Mouse (Mus musculus): ENCODE measurements around the gene Gm10477.
"Not testable (repeated sequence)": the region's sequence is repeated elsewhere in the genome, so short reads cannot be mapped to it uniquely, and the experiment has no call there.

Gene Gm10477

GRCm38 (mm10) chrX:56524442-56524841 lies at the start of gene Gm10477:
Gene Gm10477 (plus strand): TSS chrX:56524742.
- not testable (repeated sequence) for DNase-seq (ENCODE audit: low read depth)

- DNase-seq (ENCODE audit: low read depth), result no peak
Measured at GRCm38 (mm10) chrX:56477553-56477952, 47.0 kb upstream of the Gm10477 start.

GRCm38 (mm10) chrX:56481906-56482305 lies 42.6 kb upstream of the Gm10477 start:
- no peak for DNase-seq (ENCODE audit: low read depth)

- DNase-seq (ENCODE audit: low read depth), result peak; percentile 82
Measured at GRCm38 (mm10) chrX:56489758-56490157, 34.8 kb upstream of the Gm10477 start.

GRCm38 (mm10) chrX:56497241-56497640 lies 27.3 kb upstream of the Gm10477 start:
- DNase-seq (ENCODE audit: low read depth), result no peak

- DNase-seq (ENCODE audit: low read depth), result peak; percentile 55
Measured at GRCm38 (mm10) chrX:56531266-56531665, 6.7 kb downstream of the Gm10477 start.

- DNase-seq (ENCODE audit: low read depth), result peak; percentile 3
Measured at GRCm38 (mm10) chrX:56537162-56537561, 12.6 kb downstream of the Gm10477 start.

GRCm38 (mm10) chrX:56549506-56549905 lies 25.0 kb downstream of the Gm10477 start, which contains the start of gene Gm648:
Gene Gm648 (minus strand): TSS chrX:56549606.
- no peak for DNase-seq (ENCODE audit: low read depth)

- no peak for DNase-seq (ENCODE audit: low read depth)
Measured at GRCm38 (mm10) chrX:56553584-56553983, 29.0 kb downstream of the Gm10477 start.

- DNase-seq (ENCODE audit: low read depth), result peak; percentile 57
Measured at GRCm38 (mm10) chrX:56572465-56572864, 47.9 kb downstream of the Gm10477 start.
